In the genomic region with DNA sequence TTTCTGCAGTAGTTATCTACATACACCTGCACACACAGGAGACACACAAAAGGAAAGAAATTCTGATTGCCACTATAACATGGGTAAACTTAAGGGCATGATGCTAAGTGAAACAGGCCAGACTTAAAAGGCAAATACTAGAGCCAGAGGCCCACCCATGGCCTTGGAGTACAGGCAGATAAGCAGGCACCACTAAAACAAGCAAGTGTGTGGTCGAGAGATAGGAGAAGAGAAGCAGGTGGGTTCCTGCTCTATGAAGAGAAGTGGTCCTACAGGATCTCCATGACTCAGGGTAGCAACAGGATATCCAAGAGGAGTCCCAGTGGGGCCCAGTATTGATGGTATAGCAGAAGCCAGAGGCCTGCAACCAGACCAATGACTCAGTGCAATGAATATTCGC, we compare ENCODE assay signal across 16 mouse cellular contexts. TPM values are rescaled to one million over a fixed set of nuclear protein-coding genes. Genes with fewer than 3 reads are reported as not detected.
DNase-seq lines count a peak whose midpoint lies in the region; ATAC-seq lines count a peak whose summit lies in the region.
"Had no signal": no experiment of that assay in that cellular context is flagged by ENCODE, and none has a peak within 500 bp of the region (broad histone marks: within the 10 kb centered on the region; RNA-seq: fewer than 3 reads in every experiment).

No protein-coding gene starts in this region.

- no peaks in the 10 kb centered on the region for H3K27me3 ChIP-seq in heart, embryonic 13.5 days (replicated peaks)
- no peaks in the 10 kb centered on the region for H3K27me3 ChIP-seq in intestine, embryonic 16.5 days (replicated peaks; ENCODE audit: control insufficient read depth, insufficient read depth, low read length)
- no peaks in the 10 kb centered on the region for H3K27me3 ChIP-seq in embryonic facial prominence, embryonic 10.5 days (replicated peaks; ENCODE audit: low read depth, poor library complexity, severe bottlenecking)
- no peaks in the 10 kb centered on the region for H3K27me3 ChIP-seq in forebrain, embryonic 13.5 days
- H3K27me3 ChIP-seq: megakaryocyte, embryonic 14.5 days had no signal

- intact Hi-C loops in heart, postnatal 25 days (cut with DNase I) = no loop called here

- H3K4me1 ChIP-seq in heart, embryonic 13.5 days = 0 out of 2 replicates have a peak, but pooled peaks cover 3% of the 10 kb centered on the region
- no peaks in the 10 kb centered on the region for H3K4me1 ChIP-seq in intestine, embryonic 16.5 days (ENCODE audit: control insufficient read depth, insufficient read depth, low read length)
- H3K4me1 ChIP-seq in embryonic facial prominence, embryonic 10.5 days = no peaks in the 10 kb centered on the region
- H3K4me1 ChIP-seq in forebrain, embryonic 13.5 days = no peaks in the 10 kb centered on the region

- no peak overlapping the region for H3K4me3 ChIP-seq in heart, embryonic 13.5 days
- H3K4me3 ChIP-seq in intestine, embryonic 16.5 days (ENCODE audit: low read length) = no peak overlapping the region
- H3K4me3 ChIP-seq in embryonic facial prominence, embryonic 10.5 days = no peak overlapping the region
- H3K4me3 ChIP-seq in forebrain, embryonic 13.5 days = no peak overlapping the region
- H3K4me3 ChIP-seq: megakaryocyte, embryonic 14.5 days had no signal

- H3K36me3 ChIP-seq in heart, embryonic 13.5 days = peaks cover 2% of the 10 kb centered on the region; the same call in 1 of the 2 replicates
- no peaks in the 10 kb centered on the region for H3K36me3 ChIP-seq in intestine, embryonic 16.5 days (ENCODE audit: control insufficient read depth, insufficient read depth, low read length)
- H3K36me3 ChIP-seq in embryonic facial prominence, embryonic 10.5 days (replicated peaks) = no peaks in the 10 kb centered on the region
- H3K36me3 ChIP-seq in forebrain, embryonic 13.5 days (ENCODE audit: poor library complexity, severe bottlenecking) = no peaks in the 10 kb centered on the region

- no peak overlapping the region for H3K4me2 ChIP-seq in heart, embryonic 13.5 days
- no peak overlapping the region for H3K4me2 ChIP-seq in intestine, embryonic 16.5 days (ENCODE audit: low read depth, low read length)
- no peak overlapping the region for H3K4me2 ChIP-seq in forebrain, embryonic 13.5 days
- H3K4me2 ChIP-seq: hindbrain, embryonic 14.5 days had no signal

- ATAC-seq in heart, embryonic 13.5 days (ENCODE audit: extremely low read depth, insufficient number of reproducible peaks, low FRiP score, low TSS enrichment) = peak; percentile 46; the same call in 1 of the 2 replicates
- peak; percentile 55 for ATAC-seq in intestine, embryonic 16.5 days
- ATAC-seq in megakaryocyte progenitor cell, adult 5-6 weeks (replicated peaks; ENCODE audit: poor library complexity) = peak; percentile 85
- ATAC-seq in forebrain, embryonic 13.5 days = no peak

- H3K27ac ChIP-seq in heart, embryonic 13.5 days (replicated peaks) = no peak overlapping the region; the same call in 1 of the 2 replicates
- H3K27ac ChIP-seq in intestine, embryonic 16.5 days (ENCODE audit: low read length) = no peak overlapping the region
- no peak overlapping the region for H3K27ac ChIP-seq in embryonic facial prominence, embryonic 10.5 days (replicated peaks)
- no peak overlapping the region for H3K27ac ChIP-seq in forebrain, embryonic 13.5 days
- H3K27ac ChIP-seq: hindbrain, embryonic 14.5 days had no signal

- no peak overlapping the region for H3K9ac ChIP-seq in heart, embryonic 13.5 days
- H3K9ac ChIP-seq in intestine, embryonic 16.5 days (ENCODE audit: low read depth, low read length) = no peak overlapping the region
- H3K9ac ChIP-seq in forebrain, embryonic 13.5 days = no peak overlapping the region
- H3K9ac ChIP-seq: hindbrain, embryonic 14.5 days had no signal

- no peaks in the 10 kb centered on the region for H3K9me3 ChIP-seq in heart, embryonic 13.5 days
- no peaks in the 10 kb centered on the region for H3K9me3 ChIP-seq in intestine, embryonic 16.5 days (ENCODE audit: control insufficient read depth, low read length)
- H3K9me3 ChIP-seq in embryonic facial prominence, embryonic 10.5 days = no peaks in the 10 kb centered on the region
- no peaks in the 10 kb centered on the region for H3K9me3 ChIP-seq in forebrain, embryonic 13.5 days (replicated peaks)

- 50% methylated on average over 2 of the region's 2 CpGs for WGBS in heart, embryonic 13.5 days
- 69% methylated on average over 2 of the region's 2 CpGs for WGBS in intestine, embryonic 16.5 days
- WGBS in embryonic facial prominence, embryonic 10.5 days = 89% methylated on average over 2 of the region's 2 CpGs
- WGBS in forebrain, embryonic 13.5 days = 82% methylated on average over 2 of the region's 2 CpGs

- no peak for DNase-seq in heart, postnatal 25 days (ENCODE audit: low spot score)
- peak; percentile 67 for DNase-seq in MEL-GATA-1-ER (ENCODE audit: extremely low read depth, low read depth)
- no peak for DNase-seq in embryonic facial prominence, embryonic 10.5 days (ENCODE audit: low spot score)
- DNase-seq: adrenal gland, adult 2 months; B cell, adult 2 months; cerebellum, adult 9-11 months; gastrocnemius, postnatal 36 days; kidney, adult 18-20 months; lung, adult 2 months; thymus, postnatal 36 days had no signal

RNA-seq across cellular contexts. Expression of a gene that starts 54.2 kb away (rescaled TPM):
- polyA plus RNA-seq in heart, embryonic 13.5 days (2015; fragmentation: Nextera tagmentation; extraction: Ambion mirVana) = 23.6 and 26.2 TPM in 2 replicates
- 10 to 100 TPM; 52.6 to 58.2 TPM for total RNA-seq in heart, postnatal 25 days (2021)
- polyA plus RNA-seq in intestine, embryonic 16.5 days (2015; fragmentation: Nextera tagmentation; extraction: Ambion mirVana) = 27.6 and 32.1 TPM in 2 replicates
- total RNA-seq in megakaryocyte progenitor cell, adult 5-6 weeks (2015) = 17.2 and 19.3 TPM in 2 replicates
- 18.8 and 24.4 TPM in 2 replicates for total RNA-seq in megakaryocyte progenitor cell, adult 5-6 weeks (2017)
- 17.0 and 18.2 TPM in 2 replicates for polyA plus RNA-seq in embryonic facial prominence, embryonic 10.5 days (2016; fragmentation: Nextera tagmentation; extraction: Ambion mirVana)
- 14.5 and 16.2 TPM in 2 replicates for polyA plus RNA-seq in forebrain, embryonic 13.5 days (2015; fragmentation: Nextera tagmentation; extraction: Ambion mirVana)
